Mouse (Mus musculus) olfactory bulb, adult 2 months (tissue): ENCODE measurements around the gene Trmt112.

Source experiments
- CTCF ChIP-seq: fragments of 200-500 bp; IDR thresholded peaks from 2 replicates; pipeline ENCODE4 v1.5.1; 2012; ENCODE audit warnings: low read depth, mild to moderate bottlenecking, low read length, moderate library complexity; ENCODE audit not compliant: insufficient read depth
- POLR2A ChIP-seq: fragments of 200-500 bp; IDR thresholded peaks from 2 replicates; pipeline ENCODE4 v1.6.1; 2012; ENCODE audit warnings: mild to moderate bottlenecking, low read depth, low read length, moderate library complexity; ENCODE audit not compliant: insufficient read depth

GRCm38 (mm10) chr19:6904846-6905245 is 4.7 kb upstream of the Trmt112 start:
- no peak for TF ChIP-seq CTCF
- TF ChIP-seq POLR2A = no peak
